Mouse (Mus musculus) gastrocnemius, adult 18-20 months (tissue): ENCODE measurements around the gene Luc7l2. TPM values are rescaled to one million over a fixed set of nuclear protein-coding genes. Genes with fewer than 3 reads are reported as not detected.

Source experiments
- DNase-seq: peaks from one replicate; pipeline ENCODE4 v3.0.0; 2021; ENCODE audit warnings: low spot score
- microRNA-seq: library from miRNA; unstranded; fragments of <30 nt; microRNA quantifications from one replicate; pipeline ENCODE4 v1.2.0, GENCODE M21; 2021
- total RNA-seq, 2 experiments: library from RNA; stranded (reverse); gene quantifications; 2 replicates each; pipeline ENCODE4 v1.2.3; 2021

The Luc7l2 gene
- total RNA-seq, 2 experiments from 2014 or later = 93.4 to 108 TPM

DNA sequence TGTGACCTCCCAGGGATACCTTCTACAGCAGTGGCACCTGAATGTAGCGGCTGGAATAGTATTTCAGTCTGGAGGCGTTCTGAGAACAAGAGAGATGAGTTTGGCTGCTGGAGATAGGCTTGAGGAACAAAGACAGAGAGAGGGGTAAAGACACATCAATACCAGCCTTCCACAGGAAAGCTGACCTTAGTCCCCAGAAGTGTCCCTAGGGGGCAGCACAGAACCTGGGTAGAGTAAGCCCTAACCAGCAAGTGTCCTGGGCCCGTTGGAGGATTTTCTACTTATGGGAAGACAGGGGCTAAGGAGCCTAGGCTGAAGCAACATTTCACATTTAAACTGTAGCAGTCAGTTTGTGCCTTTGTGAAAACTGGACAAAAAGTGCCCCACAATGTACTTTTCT is 98.4 kb downstream of the Luc7l2 start:
- no peak for DNase-seq

- peak; percentile 62 for DNase-seq
Measured at GRCm38 (mm10) chr6:38650263-38650937, 99.3 kb downstream of the Luc7l2 start.

Small RNA genes lying within 50 kb of the gene (microRNA-seq; reads per million reads assigned to microRNA genes)
- not detected for gene Mir7670

Other genes with a start within 250 kb of the Luc7l2 start
- gene Zc3hav1, start 196.7 kb upstream of the Luc7l2 start, total RNA-seq = 1 to 10 TPM; 6.3 to 7.3 TPM
- gene Ttc26, start 169.9 kb upstream of the Luc7l2 start, total RNA-seq = 1 to 10 TPM in 1 of 2 experiments, under 1 TPM in 1; 0.91 to 1.0 TPM
- gene Ubn2, start 117.4 kb upstream of the Luc7l2 start, total RNA-seq = 10 to 100 TPM; 24.1 to 24.9 TPM
- 100 to 1,000 TPM; 144 to 163 TPM for gene Fmc1, start 17.8 kb upstream of the Luc7l2 start, total RNA-seq
- under 1 TPM in 1 of 2 experiments, not detected in 1; 0.31 TPM for gene Klrg2, start 85.9 kb downstream of the Luc7l2 start, total RNA-seq
- not detected for gene Clec2l, start 111.7 kb downstream of the Luc7l2 start, total RNA-seq